Mouse (Mus musculus): ENCODE results near the gene Pbx1.

- TF ChIP-seq CTCF (IDR thresholded peaks at IDR 0.05; ENCODE audit: low read depth) = no peak
- no peak for TF ChIP-seq EP300 (IDR thresholded peaks at IDR 0.05; ENCODE audit: low read depth)
Measured at GRCm38 (mm10) chr1:168334831-168335574, 97.1 kb downstream of the Pbx1 start.
